Mouse (Mus musculus) hindbrain, embryonic 14.5 days (tissue): ENCODE results near the gene Clic4. TPM values are rescaled to one million over a fixed set of nuclear protein-coding genes. Genes with fewer than 3 reads are reported as not detected.

Source experiments
- polyA plus RNA-seq: library from polyadenylated mRNA; unstranded; fragments of >200 nt; fragmentation: Nextera tagmentation; extraction: Ambion mirVana; gene quantifications from 2 replicates; pipeline ENCODE4 v1.2.1, GENCODE M21; 2014

The Clic4 gene
- polyA plus RNA-seq, 1 experiment from 2014 or later, result 43.2 TPM

Other genes starting within 250 kb of the Clic4 start
- not detected in 2 replicates for gene Runx3, start 152.2 kb downstream of the Clic4 start, polyA plus RNA-seq
- gene Srrm1, start 80.5 kb upstream of the Clic4 start, polyA plus RNA-seq, result 137 and 146 TPM in 2 replicates
- gene Ncmap, start 125.4 kb upstream of the Clic4 start, polyA plus RNA-seq, result 0.90 and 1.0 TPM in 2 replicates
- 46.0 and 48.8 TPM in 2 replicates for gene Rcan3, start 161.0 kb upstream of the Clic4 start, polyA plus RNA-seq
- gene Stpg1, start 222.0 kb upstream of the Clic4 start, polyA plus RNA-seq, result 0.20 and 0.29 TPM in 2 replicates
- 7.2 and 11.0 TPM in 2 replicates for gene Nipal3, start 222.2 kb upstream of the Clic4 start, polyA plus RNA-seq